Mouse (Mus musculus): ENCODE measurements at regions not wholly inside any gene's neighbourhood (a gene's known extent, or its start where the extent isn't known, plus 50 kb on each side); places are given as distances from the start of the nearest gene placed in this dataset.

DNA sequence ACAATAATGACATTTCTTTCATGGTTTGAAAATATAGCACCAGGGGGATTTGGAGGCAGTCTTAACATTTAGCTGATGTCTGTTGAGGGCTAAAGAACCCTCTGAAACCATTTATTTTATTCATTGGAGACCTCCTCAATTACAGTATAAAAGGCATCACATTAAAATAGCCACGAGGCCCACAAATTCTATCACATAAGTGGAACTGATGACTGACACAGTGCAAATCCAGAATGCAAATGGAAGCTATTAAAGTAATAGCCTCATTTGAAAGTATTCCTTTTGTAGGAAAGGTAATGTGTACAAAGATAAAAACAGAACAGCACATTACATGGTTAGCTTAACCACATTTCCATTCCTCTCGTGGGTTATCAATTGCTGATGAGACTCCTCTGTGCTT, 986.6 kb downstream of the Slc16a7 start:
- H3K79me2 ChIP-seq (ENCODE audit: control insufficient read depth, insufficient read depth, low read length, poor library complexity): no peaks in the 10 kb centered on the region
- H3K4me3 ChIP-seq (ENCODE audit: control insufficient read depth in 1 of 2, insufficient read depth in 1 of 2, low read depth in 2 of 2, low read length in 2 of 2): no peak overlapping the region
- H3K27ac ChIP-seq (ENCODE audit: control insufficient read depth, low read depth, low read length): no peak overlapping the region
- TF ChIP-seq SMC3 (IDR thresholded peaks at IDR 0.05; ENCODE audit: low read depth, low read length) (no peak), UBTF (IDR thresholded peaks at IDR 0.05; ENCODE audit: borderline replicate concordance, insufficient read depth, low read depth, low read length) (no peak), ZC3H11A (IDR thresholded peaks at IDR 0.05; ENCODE audit: low read depth, low read length) (no peak), KAT2A (conservative IDR thresholded peaks at IDR 0.05; ENCODE audit: low read depth, low read length) (no peak), MAZ (IDR thresholded peaks at IDR 0.05; ENCODE audit: low read depth, low read length) (no peak), MAFK (IDR thresholded peaks at IDR 0.05; ENCODE audit: borderline replicate concordance, low read depth, low read length) (no peak), CHD2 (IDR thresholded peaks at IDR 0.05; ENCODE audit: low read length) (no peak), MEF2A (IDR thresholded peaks at IDR 0.05; ENCODE audit: extremely low read depth, insufficient replicate concordance, low read depth, low read length, poor library complexity, severe bottlenecking) (no peak), ZNF384 (IDR thresholded peaks at IDR 0.05; ENCODE audit: low read depth, low read length) (no peak), MXI1 (IDR thresholded peaks at IDR 0.05; ENCODE audit: low read depth, low read length) (no peak), ZKSCAN1 (IDR thresholded peaks at IDR 0.05; ENCODE audit: low read depth, low read length) (no peak), E2F4 (IDR thresholded peaks at IDR 0.05; ENCODE audit: borderline replicate concordance, low read depth, low read length) (no peak), GATA1 (IDR thresholded peaks at IDR 0.05; ENCODE audit: low read depth, low read length) (no peak), EP300 (IDR thresholded peaks at IDR 0.05; ENCODE audit: low read depth in 1 of 2, low read length in 2 of 2) (no peak), TBP (IDR thresholded peaks at IDR 0.05; ENCODE audit: low read depth, low read length) (no peak), JUND (IDR thresholded peaks at IDR 0.05; ENCODE audit: low read depth, low read length) (no peak), POLR2A (IDR thresholded peaks at IDR 0.05; ENCODE audit: control insufficient read depth in 1 of 2, insufficient read depth in 1 of 2, low read depth in 1 of 2, low read length in 2 of 2, poor library complexity in 1 of 2) (no peak), NRF1 (IDR thresholded peaks at IDR 0.05; ENCODE audit: insufficient read depth, low read depth, low read length, poor library complexity, severe bottlenecking) (no peak), NELFE (IDR thresholded peaks at IDR 0.05; ENCODE audit: low read depth, low read length) (no peak), BHLHE40 (IDR thresholded peaks at IDR 0.05; ENCODE audit: borderline replicate concordance, low read depth, low read length) (no peak)
- no peak overlapping the region for H3K9ac ChIP-seq (ENCODE audit: control insufficient read depth, low read depth, low read length, poor library complexity, severe bottlenecking)
- H3K27me3 ChIP-seq (ENCODE audit: control insufficient read depth in 1 of 2, insufficient read depth in 2 of 2, low read length in 2 of 2): no peaks in the 10 kb centered on the region
- no peaks in the 10 kb centered on the region for H3K9me3 ChIP-seq (replicated peaks; ENCODE audit: insufficient read depth, low read length)
- DNase-seq (ENCODE audit: low read depth, low spot score): no peak
- H3K36me3 ChIP-seq (ENCODE audit: control insufficient read depth in 1 of 2, insufficient read depth in 2 of 2, low read length in 2 of 2): no peaks in the 10 kb centered on the region
- H3K4me1 ChIP-seq (ENCODE audit: control insufficient read depth in 1 of 2, insufficient read depth in 2 of 2, low read length in 2 of 2): no peaks in the 10 kb centered on the region

GRCm38 (mm10) chr10:124409633-124410032, 979.6 kb downstream of the Slc16a7 start:
- no peaks in the 10 kb centered on the region for H3K36me3 ChIP-seq (ENCODE audit: control insufficient read depth in 1 of 2, insufficient read depth in 2 of 2, low read length in 2 of 2)
- H3K9ac ChIP-seq (ENCODE audit: control insufficient read depth, low read depth, low read length, poor library complexity, severe bottlenecking): no peak overlapping the region
- no peaks in the 10 kb centered on the region for H3K27me3 ChIP-seq (ENCODE audit: control insufficient read depth in 1 of 2, insufficient read depth in 2 of 2, low read length in 2 of 2)
- DNase-seq (ENCODE audit: low read depth, low spot score): no peak
- no peak for TF ChIP-seq BHLHE40 (IDR thresholded peaks at IDR 0.05; ENCODE audit: borderline replicate concordance, low read depth, low read length)
- no peak for TF ChIP-seq ZC3H11A (IDR thresholded peaks at IDR 0.05; ENCODE audit: low read depth, low read length)
- no peak for TF ChIP-seq MAFK (IDR thresholded peaks at IDR 0.05; ENCODE audit: borderline replicate concordance, low read depth, low read length)
- no peak for TF ChIP-seq TBP (IDR thresholded peaks at IDR 0.05; ENCODE audit: low read depth, low read length)
- no peak for TF ChIP-seq USF1 (IDR thresholded peaks at IDR 0.05; ENCODE audit: low read depth, low read length)
- no peak overlapping the region for H3K27ac ChIP-seq (ENCODE audit: control insufficient read depth, low read depth, low read length)
- no peaks in the 10 kb centered on the region for H3K4me1 ChIP-seq (ENCODE audit: control insufficient read depth in 1 of 2, insufficient read depth in 2 of 2, low read length in 2 of 2)
- H3K79me2 ChIP-seq (ENCODE audit: control insufficient read depth, insufficient read depth, low read length, poor library complexity): no peaks in the 10 kb centered on the region
- H3K9me3 ChIP-seq (replicated peaks; ENCODE audit: insufficient read depth, low read length): no peaks in the 10 kb centered on the region
- no peak overlapping the region for H3K4me3 ChIP-seq (ENCODE audit: control insufficient read depth in 1 of 2, insufficient read depth in 1 of 2, low read depth in 2 of 2, low read length in 2 of 2)
